Mouse (Mus musculus) liver, postnatal 0 days (tissue): ENCODE results near the gene Rftn1. TPM values are rescaled to one million over a fixed set of nuclear protein-coding genes. Genes with fewer than 3 reads are reported as not detected.

Experiments used
- ATAC-seq: fragments of 200-750 bp; cut with Nextera tagmentation; 2 replicates; pipeline ENCODE4 v1.8.0; 2017; ENCODE audit warnings: mild to moderate bottlenecking, moderate library complexity
- DNase-seq: peaks from one replicate; pipeline ENCODE4 v3.0.0-alpha.2; 2016
- H3K27ac ChIP-seq: fragments of 300-500 bp; sonication (generic); 2 replicates; pipeline ENCODE4 v1.5.1; 2014; ENCODE audit warnings: antibody characterized with exemption, moderate library complexity, mild to moderate bottlenecking, low read depth
- H3K27me3 ChIP-seq: fragments of 300-500 bp; sonication (generic); 2 replicates; pipeline ENCODE4 v1.6.1; 2014; ENCODE audit warnings: low read length, control low read depth, mixed read lengths; ENCODE audit not compliant: insufficient read depth
- H3K36me3 ChIP-seq: fragments of 300-500 bp; sonication (generic); replicated peaks from 2 replicates; pipeline ENCODE4 v1.6.1; 2014; ENCODE audit warnings: mild to moderate bottlenecking, control low read depth, low read length, moderate library complexity, mixed read lengths; ENCODE audit not compliant: insufficient read depth
- H3K4me1 ChIP-seq: fragments of 300-500 bp; sonication (generic); 2 replicates; pipeline ENCODE4 v1.6.1; 2014; ENCODE audit warnings: antibody characterized with exemption, mild to moderate bottlenecking, control low read depth; ENCODE audit not compliant: insufficient read depth
- H3K4me2 ChIP-seq: fragments of 300-500 bp; sonication (generic); 2 replicates; pipeline ENCODE4 v1.6.1; 2014; ENCODE audit warnings: low read depth, mild to moderate bottlenecking, low read length, moderate library complexity, mixed read lengths
- H3K4me3 ChIP-seq: fragments of 300-500 bp; sonication (generic); 2 replicates; pipeline ENCODE4 v1.5.1; 2014; ENCODE audit warnings: low read depth, low read length
- H3K9ac ChIP-seq: fragments of 300-500 bp; sonication (generic); replicated peaks from 2 replicates; pipeline ENCODE4 v1.6.1; 2014; ENCODE audit warnings: mild to moderate bottlenecking, moderate library complexity
- H3K9me3 ChIP-seq: fragments of 300-500 bp; sonication (generic); 2 replicates; pipeline ENCODE4 v1.6.1; 2016; ENCODE audit warnings: mild to moderate bottlenecking, control low read depth, low read length, mixed read lengths
- CTCF ChIP-seq: sonication (generic); IDR thresholded peaks from 2 replicates; pipeline ENCODE4 v1.5.1; 2016; ENCODE audit warnings: antibody characterized with exemption, low read depth
- EP300 ChIP-seq: IDR thresholded peaks from 2 replicates; pipeline ENCODE4 v1.6.1; 2016; ENCODE audit warnings: antibody characterized with exemption, low read depth, mild to moderate bottlenecking
- WGBS: fragments of 180-500 bp; shearing (Covaris S2); extraction: QIAGEN DNeasy Blood & Tissue Kit; methylation state at CpG from one replicate; pipeline ENCODE4 v1.1.7; 2014; ENCODE audit not compliant: insufficient replicate concordance; 5-methylcytosine and 5-hydroxymethylcytosine counted together
- polyA plus RNA-seq: library from polyadenylated mRNA; unstranded; fragments of >200 nt; fragmentation: Nextera tagmentation; extraction: Ambion mirVana; gene quantifications from 2 replicates; pipeline ENCODE4 v1.2.1, GENCODE M21; 2015

The Rftn1 gene
- polyA plus RNA-seq, 1 experiment from 2014 or later = 6.0 TPM

- no peaks in the 10 kb centered on the region for H3K36me3 ChIP-seq
- no peak for DNase-seq
- WGBS = 88% methylated on average over 23 of the region's 23 CpGs
- no peak overlapping the region for H3K4me3 ChIP-seq
- no peak overlapping the region for H3K9ac ChIP-seq
- H3K27me3 ChIP-seq = no peaks in the 10 kb centered on the region
- H3K4me1 ChIP-seq = peaks cover 21% of the 10 kb centered on the region
- H3K27ac ChIP-seq = no peak overlapping the region
- no peak for ATAC-seq
- TF ChIP-seq CTCF (no peak), EP300 (no peak)
- no peak overlapping the region for H3K4me2 ChIP-seq
- no peaks in the 10 kb centered on the region for H3K9me3 ChIP-seq
Measured at GRCm38 (mm10) chr17:50072982-50073965, 117.2 kb downstream of the Rftn1 start.

GRCm38 (mm10) chr17:50071602-50071988 lies 118.9 kb downstream of the Rftn1 start:
- Histone ChIP-seq H3K9me3 (no peaks in the 10 kb centered on the region), H3K9ac (no peak overlapping the region), H3K4me3 (no peak overlapping the region), H3K4me2 (no peak overlapping the region), H3K4me1 (peaks cover 21% of the 10 kb centered on the region), H3K36me3 (no peaks in the 10 kb centered on the region), H3K27ac (peak overlapping the region; percentile 82; the same call in 1 of the 2 replicates), H3K27me3 (no peaks in the 10 kb centered on the region)
- DNase-seq (peak; percentile 44), ATAC-seq (peak; percentile 82)
- WGBS = 37% methylated on average over 6 of the region's 6 CpGs
- no peak for TF ChIP-seq CTCF
- no peak for TF ChIP-seq EP300

- 42% methylated on average over 7 of the region's 7 CpGs for WGBS
- Histone ChIP-seq H3K4me3 (no peak overlapping the region), H3K9ac (no peak overlapping the region; the same call in 1 of the 2 replicates), H3K27me3 (no peaks in the 10 kb centered on the region), H3K36me3 (no peaks in the 10 kb centered on the region), H3K9me3 (no peaks in the 10 kb centered on the region), H3K4me1 (peaks cover 21% of the 10 kb centered on the region), H3K27ac (peak overlapping the region; percentile 82), H3K4me2 (0 out of 2 replicates have a peak overlapping the region, but pooled peaks have one; percentile 55)
- DNase-seq (no peak), ATAC-seq (peak; percentile 63)
- no peak for TF ChIP-seq CTCF
- TF ChIP-seq EP300 = peak; percentile 70
Measured at GRCm38 (mm10) chr17:50070822-50071601, 119.5 kb downstream of the Rftn1 start.

GRCm38 (mm10) chr17:50069897-50070636 lies 120.4 kb downstream of the Rftn1 start:
- Histone ChIP-seq H3K9me3 (no peaks in the 10 kb centered on the region), H3K4me3 (no peak overlapping the region), H3K27me3 (no peaks in the 10 kb centered on the region), H3K27ac (peak overlapping the region; percentile 82), H3K4me1 (peaks cover 21% of the 10 kb centered on the region), H3K4me2 (peak overlapping the region; percentile 55), H3K36me3 (no peaks in the 10 kb centered on the region), H3K9ac (peak overlapping the region; percentile 33)
- WGBS = 29% methylated on average over 10 of the region's 10 CpGs
- DNase-seq (peak; percentile 26), ATAC-seq (peak; percentile 56)
- TF ChIP-seq EP300 (peak; percentile 85), CTCF (no peak)

- WGBS = 68% methylated on average over 5 of the region's 5 CpGs
- DNase-seq = no peak
Measured at GRCm38 (mm10) chr17:50069205-50069604, 121.3 kb downstream of the Rftn1 start.

More at GRCm38 (mm10) chr17:50069205-50069604, 121.3 kb downstream of the Rftn1 start:
- Histone ChIP-seq H3K27ac (peak overlapping the region; percentile 82; the same call in 1 of the 2 replicates), H3K27me3 (no peaks in the 10 kb centered on the region), H3K9me3 (no peaks in the 10 kb centered on the region), H3K9ac (no peak overlapping the region), H3K36me3 (no peaks in the 10 kb centered on the region), H3K4me3 (no peak overlapping the region), H3K4me2 (peak overlapping the region; percentile 55; the same call in 1 of the 2 replicates), H3K4me1 (peaks cover 21% of the 10 kb centered on the region)
- TF ChIP-seq CTCF = no peak
- TF ChIP-seq EP300 = no peak
- no peak for ATAC-seq
